In the genomic region with DNA sequence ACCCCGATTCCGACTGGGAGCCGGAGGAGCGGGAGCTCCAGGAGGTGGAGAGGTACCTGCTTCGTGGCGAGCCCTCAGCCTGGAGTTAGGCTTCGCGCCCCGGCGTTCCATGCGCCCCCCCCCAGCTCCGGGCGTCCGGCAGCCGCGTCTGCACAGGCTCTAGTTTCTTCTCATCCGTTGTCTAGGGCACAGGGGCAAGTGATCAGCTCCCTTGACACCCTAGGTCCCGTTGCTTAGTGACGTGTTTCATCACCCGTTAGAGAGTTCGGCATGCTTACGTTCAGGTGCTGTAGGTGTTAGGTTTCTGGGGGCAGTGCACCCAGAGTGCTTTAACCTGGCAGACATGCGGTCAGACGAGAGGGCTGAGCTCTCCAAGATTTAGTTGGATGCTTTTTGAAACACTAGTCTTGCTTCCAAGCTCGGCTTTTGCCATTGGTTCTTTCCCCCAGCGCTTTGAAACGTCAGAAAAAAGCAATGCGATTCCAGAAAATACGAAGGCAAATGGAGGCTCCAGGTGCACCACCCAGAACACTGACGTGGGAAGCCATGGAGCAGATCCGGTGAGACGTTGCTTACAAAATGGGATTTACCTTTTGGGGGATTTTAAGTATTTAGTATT, we compare ENCODE assay signal across 8 mouse cellular contexts. TPM values are rescaled to one million over a fixed set of nuclear protein-coding genes. Genes with fewer than 3 reads are reported as not detected.
DNase-seq lines count a peak whose midpoint lies in the region; ATAC-seq and TF ChIP-seq lines count a peak whose summit lies in the region.
"Had no signal": no experiment of that assay in that cellular context is flagged by ENCODE, and none has a peak within 500 bp of the region (broad histone marks: within the 10 kb centered on the region; RNA-seq: fewer than 3 reads in every experiment).

No protein-coding gene starts in this region.

- peak overlapping the region; percentile 82 for H3K4me2 ChIP-seq in lung, embryonic 16.5 days (ENCODE audit: low read depth, low read length)
- H3K4me2 ChIP-seq in forebrain, postnatal 0 days (ENCODE audit: low read depth), result peak overlapping the region; percentile 76
- H3K4me2 ChIP-seq in liver, embryonic 11.5 days, result peak overlapping the region; percentile 83

- no peaks in the 10 kb centered on the region for H3K9me3 ChIP-seq in lung, embryonic 16.5 days (ENCODE audit: control insufficient read depth, low read length)
- H3K9me3 ChIP-seq in forebrain, postnatal 0 days (ENCODE audit: low read length), result no peaks in the 10 kb centered on the region
- H3K9me3 ChIP-seq in liver, embryonic 11.5 days (ENCODE audit: control insufficient read depth, low read length), result no peaks in the 10 kb centered on the region

- peak overlapping the region; percentile 81 for H3K4me3 ChIP-seq in lung, embryonic 16.5 days (ENCODE audit: low read length)
- H3K4me3 ChIP-seq in forebrain, postnatal 0 days (ENCODE audit: low read depth, low read length), result peak overlapping the region; percentile 67
- peak overlapping the region; percentile 91 for H3K4me3 ChIP-seq in liver, embryonic 11.5 days (ENCODE audit: low read depth, low read length)

- H3K27ac ChIP-seq in lung, embryonic 16.5 days (ENCODE audit: low read length), result peak overlapping the region; percentile 55
- H3K27ac ChIP-seq in forebrain, postnatal 0 days (ENCODE audit: low read depth, low read length), result peak overlapping the region; percentile 82
- peak overlapping the region; percentile 82 for H3K27ac ChIP-seq in liver, embryonic 11.5 days (ENCODE audit: low read depth, low read length)

- peaks cover 11% of the 10 kb centered on the region for H3K4me1 ChIP-seq in lung, embryonic 16.5 days (replicated peaks; ENCODE audit: control insufficient read depth, insufficient read depth, low read length)
- peaks cover 7% of the 10 kb centered on the region for H3K4me1 ChIP-seq in forebrain, postnatal 0 days (ENCODE audit: insufficient read depth)
- peaks cover 11% of the 10 kb centered on the region for H3K4me1 ChIP-seq in liver, embryonic 11.5 days (replicated peaks; ENCODE audit: control insufficient read depth, insufficient read depth, low read length)

- no peak for DNase-seq in lung, postnatal 10 days
- peak; percentile 30 for DNase-seq in brain, embryonic 14.5 days (ENCODE audit: low read depth)
- peak; percentile 72 for DNase-seq in forebrain, postnatal 0 days
- no peak for DNase-seq in liver, embryonic 11.5 days (ENCODE audit: low spot score)
- peak; percentile 10 for DNase-seq in right cerebral cortex, postnatal 25 days
- DNase-seq in urinary bladder, postnatal 14 days (ENCODE audit: low spot score), result no peak

- peak overlapping the region; percentile 81 for H3K9ac ChIP-seq in lung, embryonic 16.5 days (ENCODE audit: low read length)
- H3K9ac ChIP-seq in forebrain, postnatal 0 days, result peak overlapping the region; percentile 78
- peak overlapping the region; percentile 91 for H3K9ac ChIP-seq in liver, embryonic 11.5 days (ENCODE audit: low read depth, low read length)

- peaks cover 21% of the 10 kb centered on the region for H3K36me3 ChIP-seq in lung, embryonic 16.5 days (ENCODE audit: control insufficient read depth, insufficient read depth, low read length)
- peaks cover 26% of the 10 kb centered on the region for H3K36me3 ChIP-seq in forebrain, postnatal 0 days (ENCODE audit: insufficient read depth)
- peaks cover 14% of the 10 kb centered on the region for H3K36me3 ChIP-seq in liver, embryonic 11.5 days (ENCODE audit: control insufficient read depth, insufficient read depth, low read length)

- no peak for TF ChIP-seq CTCF in brain, embryonic 14.5 days (IDR thresholded peaks at IDR 0.05; ENCODE audit: borderline replicate concordance, extremely low read depth, insufficient read depth, insufficient read length)
- TF ChIP-seq CTCF in forebrain, postnatal 0 days (IDR thresholded peaks at IDR 0.05; ENCODE audit: low read depth), result no peak

- peak; percentile 62 for ATAC-seq in lung, embryonic 16.5 days (ENCODE audit: low read depth)
- ATAC-seq in forebrain, postnatal 0 days, result peak; percentile 66
- peak; percentile 75 for ATAC-seq in liver, embryonic 11.5 days (replicated peaks; ENCODE audit: low FRiP score)

- TF ChIP-seq POLR2A in brain, embryonic 14.5 days (IDR thresholded peaks at IDR 0.05; ENCODE audit: borderline replicate concordance, extremely low read depth, insufficient read depth, insufficient read length, poor library complexity, severe bottlenecking), result no peak

- H3K27me3 ChIP-seq in lung, embryonic 16.5 days (ENCODE audit: control insufficient read depth, insufficient read depth, low read depth, low read length), result no peaks in the 10 kb centered on the region
- H3K27me3 ChIP-seq in forebrain, postnatal 0 days (ENCODE audit: insufficient read depth, low read length), result peaks cover 19% of the 10 kb centered on the region
- H3K27me3 ChIP-seq in liver, embryonic 11.5 days (replicated peaks; ENCODE audit: control insufficient read depth, insufficient read depth, low read length), result 0 out of 2 replicates have a peak, but pooled peaks cover 3% of the 10 kb centered on the region

- WGBS in lung, embryonic 16.5 days, result 1% methylated on average over 32 of the region's 32 CpGs
- 1% methylated on average over 32 of the region's 32 CpGs for WGBS in forebrain, postnatal 0 days
- 1% methylated on average over 32 of the region's 32 CpGs for WGBS in liver, embryonic 11.5 days

RNA-seq across cellular contexts. Expression of a gene that starts 0.5 kb away (rescaled TPM):
- polyA plus RNA-seq in lung, embryonic 16.5 days (2015; fragmentation: Nextera tagmentation; extraction: Ambion mirVana), result 46.2 and 47.4 TPM in 2 replicates
- polyA plus RNA-seq in brain, embryonic 14.5 days (2012; rRNA removed), result 50.9 and 65.2 TPM in 2 replicates
- total RNA-seq in forebrain, postnatal 0 days (2014; rRNA removed), result 67.2 and 74.9 TPM in 2 replicates
- 71.4 and 72.0 TPM in 2 replicates for polyA plus RNA-seq in forebrain, postnatal 0 days (2015; fragmentation: Nextera tagmentation; extraction: Ambion mirVana)
- polyA plus RNA-seq in liver, embryonic 11.5 days (2014; fragmentation: Nextera tagmentation; extraction: Ambion mirVana), result 55.1 and 58.4 TPM in 2 replicates

RNA-seq across cellular contexts. Expression of a gene that starts 8.0 kb away (rescaled TPM):
- 9.7 and 10.7 TPM in 2 replicates for polyA plus RNA-seq in lung, embryonic 16.5 days (2015; fragmentation: Nextera tagmentation; extraction: Ambion mirVana)
- polyA plus RNA-seq in brain, embryonic 14.5 days (2012; rRNA removed), result 25.5 and 34.0 TPM in 2 replicates
- 37.5 and 41.0 TPM in 2 replicates for total RNA-seq in forebrain, postnatal 0 days (2014; rRNA removed)
- polyA plus RNA-seq in forebrain, postnatal 0 days (2015; fragmentation: Nextera tagmentation; extraction: Ambion mirVana), result 8.3 and 15.0 TPM in 2 replicates
- polyA plus RNA-seq in liver, embryonic 11.5 days (2014; fragmentation: Nextera tagmentation; extraction: Ambion mirVana), result 20.8 and 24.4 TPM in 2 replicates

RNA-seq across cellular contexts. Expression of a gene that starts 15.3 kb away (rescaled TPM):
- 1.1 and 2.2 TPM in 2 replicates for polyA plus RNA-seq in lung, embryonic 16.5 days (2015; fragmentation: Nextera tagmentation; extraction: Ambion mirVana)
- polyA plus RNA-seq in brain, embryonic 14.5 days (2012; rRNA removed), result 0.79 and 1.2 TPM in 2 replicates
- 0.48 and 2.0 TPM in 2 replicates for total RNA-seq in forebrain, postnatal 0 days (2014; rRNA removed)
- 1.4 and 1.5 TPM in 2 replicates for polyA plus RNA-seq in forebrain, postnatal 0 days (2015; fragmentation: Nextera tagmentation; extraction: Ambion mirVana)
- polyA plus RNA-seq in liver, embryonic 11.5 days (2014; fragmentation: Nextera tagmentation; extraction: Ambion mirVana), result 0.52 and 1.6 TPM in 2 replicates
- total RNA-seq: hematopoietic stem cell, adult 5-6 weeks had no signal

RNA-seq across cellular contexts. Expression of a gene that starts 28.8 kb away (rescaled TPM):
- 3.5 and 3.9 TPM in 2 replicates for polyA plus RNA-seq in lung, embryonic 16.5 days (2015; fragmentation: Nextera tagmentation; extraction: Ambion mirVana)
- polyA plus RNA-seq in brain, embryonic 14.5 days (2012; rRNA removed), result 2.3 and 3.4 TPM in 2 replicates
- 4.1 and 5.8 TPM in 2 replicates for total RNA-seq in forebrain, postnatal 0 days (2014; rRNA removed)
- polyA plus RNA-seq in forebrain, postnatal 0 days (2015; fragmentation: Nextera tagmentation; extraction: Ambion mirVana), result 1.3 and 2.6 TPM in 2 replicates
- 6.5 and 7.4 TPM in 2 replicates for polyA plus RNA-seq in liver, embryonic 11.5 days (2014; fragmentation: Nextera tagmentation; extraction: Ambion mirVana)

RNA-seq across cellular contexts. Expression of a gene that starts 28.9 kb away (rescaled TPM):
- polyA plus RNA-seq in lung, embryonic 16.5 days (2015; fragmentation: Nextera tagmentation; extraction: Ambion mirVana), result 88.4 and 96.0 TPM in 2 replicates
- 25.7 and 31.1 TPM in 2 replicates for polyA plus RNA-seq in brain, embryonic 14.5 days (2012; rRNA removed)
- 11.3 and 16.4 TPM in 2 replicates for total RNA-seq in forebrain, postnatal 0 days (2014; rRNA removed)
- polyA plus RNA-seq in forebrain, postnatal 0 days (2015; fragmentation: Nextera tagmentation; extraction: Ambion mirVana), result 29.0 and 29.3 TPM in 2 replicates
- 113 and 114 TPM in 2 replicates for polyA plus RNA-seq in liver, embryonic 11.5 days (2014; fragmentation: Nextera tagmentation; extraction: Ambion mirVana)

Comparison
In these comparisons a context has a peak if more than half of its experiments do, and no peak if none do; other contexts are left out.
1. DNase-seq: peak in brain, embryonic 14.5 days (single experiment), forebrain, postnatal 0 days (single experiment) and right cerebral cortex, postnatal 25 days (single experiment); none in lung, postnatal 10 days (single experiment), liver, embryonic 11.5 days (single experiment) and urinary bladder, postnatal 14 days (single experiment).
2. Peak in every context shown above with its lines, with median percentiles within 50 percentile points of each other: ATAC-seq, H3K27ac ChIP-seq, H3K4me2 ChIP-seq, H3K4me3 ChIP-seq and H3K9ac ChIP-seq.